Mouse (Mus musculus) liver, adult 2 months (tissue): ENCODE results near the gene Tead1. TPM values are rescaled to one million over a fixed set of nuclear protein-coding genes. Genes with fewer than 3 reads are reported as not detected.

Experiments used
- DNase-seq: peaks from one replicate; pipeline ENCODE4 v3.0.0-alpha.2; 2011; ENCODE audit warnings: low read depth, low spot score; ENCODE audit errors: extremely low read depth
- H3K27ac ChIP-seq: fragments of 200-500 bp; replicated peaks from 2 replicates; pipeline ENCODE4 v1.5.1; 2012; ENCODE audit warnings: low read depth, mild to moderate bottlenecking, control low read depth, inconsistent platforms, low read length; ENCODE audit not compliant: insufficient read depth
- H3K27me3 ChIP-seq: fragments of 200-500 bp; 2 replicates; pipeline ENCODE4 v1.6.1; 2012; ENCODE audit warnings: mild to moderate bottlenecking, moderate library complexity, low read length, inconsistent platforms; ENCODE audit not compliant: control insufficient read depth, insufficient read depth
- H3K36me3 ChIP-seq: fragments of 200-500 bp; 2 replicates; pipeline ENCODE4 v1.6.1; 2012; ENCODE audit warnings: low read length, inconsistent platforms; ENCODE audit not compliant: control insufficient read depth, insufficient read depth
- H3K4me1 ChIP-seq: fragments of 200-500 bp; 2 replicates; pipeline ENCODE4 v1.6.1; 2011; ENCODE audit warnings: low read length; ENCODE audit not compliant: control insufficient read depth, insufficient read depth
- H3K4me3 ChIP-seq: fragments of 200-500 bp; 2 replicates; pipeline ENCODE4 v1.5.1; 2011; ENCODE audit warnings: low read depth, mild to moderate bottlenecking, control low read depth, low read length, moderate library complexity; ENCODE audit not compliant: insufficient read depth
- H3K79me2 ChIP-seq: fragments of 200-500 bp; 2 replicates; pipeline ENCODE4 v1.6.1; 2012; ENCODE audit warnings: inconsistent platforms, mild to moderate bottlenecking, low read length, moderate library complexity; ENCODE audit not compliant: control insufficient read depth, insufficient read depth
- H3K9ac ChIP-seq: fragments of 200-500 bp; 2 replicates; pipeline ENCODE4 v1.6.1; 2012; ENCODE audit warnings: low read depth, mild to moderate bottlenecking, control low read depth, inconsistent platforms, low read length
- CTCF ChIP-seq: fragments of 200-500 bp; IDR thresholded peaks from 2 replicates; pipeline ENCODE4 v1.5.1; 2011; ENCODE audit warnings: low read depth, low read length, control low read depth
- POLR2A ChIP-seq: fragments of 200-500 bp; IDR thresholded peaks from 2 replicates; pipeline ENCODE4 v1.6.1; 2011; ENCODE audit warnings: low read length, control low read depth; ENCODE audit not compliant: insufficient read depth; ENCODE audit errors: extremely low read depth
- WGBS: fragments of 180-500 bp; shearing (Covaris S2); methylation state at CpG from one replicate; pipeline ENCODE4 v1.1.7; 2018; 5-methylcytosine and 5-hydroxymethylcytosine counted together
- polyA plus RNA-seq: library from polyadenylated mRNA; depleted of rRNA; stranded (reverse); fragments of >200 nt; gene quantifications from 2 replicates; pipeline ENCODE4 v1.2.3, GENCODE M21; 2012
- total RNA-seq: library from RNA; depleted of rRNA; stranded (reverse); fragments of >200 nt; gene quantifications from 2 replicates; pipeline ENCODE4 v1.2.3, GENCODE M21; 2014

Tead1 gene
- total and polyA plus RNA-seq, 2 experiments, result 2.3 to 4.1 TPM

- Histone ChIP-seq H3K79me2 (no peaks in the 10 kb centered on the region), H3K4me1 (0 out of 2 replicates have a peak, but pooled peaks cover 2% of the 10 kb centered on the region), H3K9ac (no peak overlapping the region), H3K4me3 (no peak overlapping the region), H3K27ac (no peak overlapping the region), H3K27me3 (no peaks in the 10 kb centered on the region), H3K36me3 (no peaks in the 10 kb centered on the region)
- TF ChIP-seq POLR2A, result no peak
- TF ChIP-seq CTCF, result no peak
- WGBS, result 78% methylated on average over 12 of the region's 12 CpGs
- no peak for DNase-seq
Observed at GRCm38 (mm10) chr7:112662398-112663313, 16.5 kb upstream of the Tead1 start.

GRCm38 (mm10) chr7:112663314-112663966 is 15.7 kb upstream of the Tead1 start:
- Histone ChIP-seq H3K9ac (no peak overlapping the region), H3K4me1 (0 out of 2 replicates have a peak, but pooled peaks cover 2% of the 10 kb centered on the region), H3K79me2 (no peaks in the 10 kb centered on the region), H3K27me3 (no peaks in the 10 kb centered on the region), H3K36me3 (no peaks in the 10 kb centered on the region), H3K4me3 (no peak overlapping the region), H3K27ac (no peak overlapping the region)
- 71% methylated on average over 6 of the region's 6 CpGs for WGBS
- DNase-seq, result no peak
- TF ChIP-seq POLR2A (no peak), CTCF (no peak)

GRCm38 (mm10) chr7:112669993-112670392 is 9.1 kb upstream of the Tead1 start:
- Histone ChIP-seq H3K9ac (no peak overlapping the region), H3K27ac (no peak overlapping the region), H3K79me2 (no peaks in the 10 kb centered on the region), H3K27me3 (no peaks in the 10 kb centered on the region), H3K4me1 (no peaks in the 10 kb centered on the region), H3K4me3 (no peak overlapping the region), H3K36me3 (no peaks in the 10 kb centered on the region)
- no peak for DNase-seq
- TF ChIP-seq POLR2A (no peak), CTCF (no peak)
- WGBS, result 93% methylated on average over 2 of the region's 2 CpGs

GRCm38 (mm10) chr7:112678418-112679170 is 524 bp upstream of the Tead1 start:
- WGBS, result under 1% methylated on average over 43 of the region's 44 CpGs
- Histone ChIP-seq H3K36me3 (no peaks in the 10 kb centered on the region), H3K79me2 (peaks cover 9% of the 10 kb centered on the region; the same call in 1 of the 2 replicates), H3K4me3 (peak overlapping the region; percentile 73), H3K9ac (peak overlapping the region; percentile 71), H3K27ac (peak overlapping the region; percentile 66), H3K27me3 (no peaks in the 10 kb centered on the region), H3K4me1 (peaks cover 5% of the 10 kb centered on the region; the same call in 1 of the 2 replicates)
- TF ChIP-seq CTCF (0 out of 2 replicates have a peak, but pooled peaks have one; percentile 4), POLR2A (no peak; the same call in 1 of the 2 replicates)
- peak; percentile 72 for DNase-seq

GRCm38 (mm10) chr7:112679513-112680245 is 561 bp downstream of the Tead1 start:
- TF ChIP-seq POLR2A (no peak), CTCF (no peak)

More at GRCm38 (mm10) chr7:112679513-112680245, 561 bp downstream of the Tead1 start:
- peak overlapping the region; percentile 97 for H3K9ac ChIP-seq
- H3K4me3 ChIP-seq, result peak overlapping the region; percentile 73
- H3K36me3 ChIP-seq, result no peaks in the 10 kb centered on the region
- 2% methylated on average over 95 of the region's 95 CpGs for WGBS
- H3K27ac ChIP-seq, result peak overlapping the region; percentile 42
- no peaks in the 10 kb centered on the region for H3K27me3 ChIP-seq
- peaks cover 14% of the 10 kb centered on the region; the same call in 1 of the 2 replicates for H3K79me2 ChIP-seq
- peaks cover 5% of the 10 kb centered on the region; the same call in 1 of the 2 replicates for H3K4me1 ChIP-seq
- peak; percentile 45 for DNase-seq
